Mouse (Mus musculus): Measurements from ENCODE around the gene Tmem120b. TPM values are rescaled to one million over a fixed set of nuclear protein-coding genes. Genes with fewer than 3 reads are reported as not detected.
A peak's percentile ranks its signal among the peaks of the same experiment; 100 is the strongest.

The Tmem120b gene
- total and polyA plus RNA-seq, 3 experiments, result 5.6 to 6.8 TPM; not detected in 1

GRCm38 (mm10) chr5:123094238-123094991 is 26.2 kb downstream of the Tmem120b start (continued):
- no peak for TF ChIP-seq JUND (IDR thresholded peaks at IDR 0.05; ENCODE audit: low read depth, low read length)
- peak; percentile 54 for TF ChIP-seq CHD2 (IDR thresholded peaks at IDR 0.05; ENCODE audit: low read length)
- 0 out of 4 replicates have a peak, but pooled peaks of 1 of the 2 experiments have one; percentile 6 for TF ChIP-seq USF2 (IDR thresholded peaks at IDR 0.05; ENCODE audit: borderline replicate concordance in 1 of 2, insufficient read depth in 1 of 2, low read depth in 1 of 2, low read length in 2 of 2)
- 0 out of 2 replicates have a peak, but pooled peaks have one; percentile 25 for TF ChIP-seq USF1 (IDR thresholded peaks at IDR 0.05; ENCODE audit: low read depth, low read length)

GRCm38 (mm10) chr5:123096299-123096698 is 28.1 kb downstream of the Tmem120b start:
- H3K9ac ChIP-seq (ENCODE audit: control insufficient read depth, low read depth, low read length, poor library complexity, severe bottlenecking), result no peak overlapping the region
- no peak for TF ChIP-seq USF1 (IDR thresholded peaks at IDR 0.05; ENCODE audit: low read depth, low read length)
- TF ChIP-seq NRF1 (IDR thresholded peaks at IDR 0.05; ENCODE audit: insufficient read depth, low read depth, low read length, poor library complexity, severe bottlenecking), result no peak
- TF ChIP-seq KAT2A (conservative IDR thresholded peaks at IDR 0.05; ENCODE audit: low read depth, low read length), result no peak
- no peak for TF ChIP-seq CHD2 (IDR thresholded peaks at IDR 0.05; ENCODE audit: low read length)
- no peak for TF ChIP-seq GABPA (IDR thresholded peaks at IDR 0.05; ENCODE audit: low read depth, low read length)
- TF ChIP-seq ZC3H11A (IDR thresholded peaks at IDR 0.05; ENCODE audit: low read depth, low read length), result no peak
- TF ChIP-seq UBTF (IDR thresholded peaks at IDR 0.05; ENCODE audit: borderline replicate concordance, insufficient read depth, low read depth, low read length), result no peak
- TF ChIP-seq CTCF (IDR thresholded peaks at IDR 0.05 in 2 of 3, conservative IDR thresholded peaks at IDR 0.05 in 1 of 3; ENCODE audit: control insufficient read depth in 1 of 3, insufficient read depth in 1 of 3, low read depth in 2 of 3, low read length in 3 of 3, poor library complexity in 1 of 3, severe bottlenecking in 1 of 3), result no peak
- TF ChIP-seq MAZ (IDR thresholded peaks at IDR 0.05; ENCODE audit: low read depth, low read length), result no peak
- TF ChIP-seq MYC (IDR thresholded peaks at IDR 0.05; ENCODE audit: low read depth, low read length), result no peak
- no peak for TF ChIP-seq POLR2A (IDR thresholded peaks at IDR 0.05; ENCODE audit: control insufficient read depth in 1 of 2, insufficient read depth in 1 of 2, low read depth in 1 of 2, low read length in 2 of 2, poor library complexity in 1 of 2)
- TF ChIP-seq TAL1 (IDR thresholded peaks at IDR 0.05; ENCODE audit: low read length), result no peak
- no peak overlapping the region for H3K27ac ChIP-seq (ENCODE audit: control insufficient read depth, low read depth, low read length)
- peaks cover 6 to 22% of the 10 kb centered on the region in 2 experiments; a peak in 3 of 4 replicates for H3K4me1 ChIP-seq (ENCODE audit: control insufficient read depth in 1 of 2, insufficient read depth in 2 of 2, low read length in 2 of 2)
- no peaks in the 10 kb centered on the region for H3K9me3 ChIP-seq (replicated peaks; ENCODE audit: insufficient read depth, low read length)
- H3K36me3 ChIP-seq (ENCODE audit: control insufficient read depth in 1 of 2, insufficient read depth in 2 of 2, low read length in 2 of 2), result peaks cover 0 to 20% of the 10 kb centered on the region in 2 experiments; a peak in 3 of 4 replicates
- no peaks in the 10 kb centered on the region for H3K79me2 ChIP-seq (ENCODE audit: control insufficient read depth, insufficient read depth, low read length, poor library complexity)
- no peak for DNase-seq (ENCODE audit: low read depth, low spot score)
- no peak overlapping the region for H3K4me3 ChIP-seq (ENCODE audit: control insufficient read depth in 1 of 2, insufficient read depth in 1 of 2, low read depth in 2 of 2, low read length in 2 of 2)
- H3K27me3 ChIP-seq (ENCODE audit: control insufficient read depth in 1 of 2, insufficient read depth in 2 of 2, low read length in 2 of 2), result no peaks in the 10 kb centered on the region

GRCm38 (mm10) chr5:123098487-123098886 is 30.3 kb downstream of the Tmem120b start:
- peaks cover 0 to 12% of the 10 kb centered on the region in 2 experiments; a peak in 3 of 4 replicates for H3K36me3 ChIP-seq (ENCODE audit: control insufficient read depth in 1 of 2, insufficient read depth in 2 of 2, low read length in 2 of 2)
- no peaks in the 10 kb centered on the region for H3K27me3 ChIP-seq (ENCODE audit: control insufficient read depth in 1 of 2, insufficient read depth in 2 of 2, low read length in 2 of 2)
- no peak overlapping the region for H3K27ac ChIP-seq (ENCODE audit: control insufficient read depth, low read depth, low read length)
- no peak overlapping the region for H3K9ac ChIP-seq (ENCODE audit: control insufficient read depth, low read depth, low read length, poor library complexity, severe bottlenecking)
- DNase-seq (ENCODE audit: low read depth, low spot score), result no peak
- peaks cover 3 to 8% of the 10 kb centered on the region in 2 experiments; a peak in 3 of 4 replicates for H3K4me1 ChIP-seq (ENCODE audit: control insufficient read depth in 1 of 2, insufficient read depth in 2 of 2, low read length in 2 of 2)
- no peaks in the 10 kb centered on the region for H3K79me2 ChIP-seq (ENCODE audit: control insufficient read depth, insufficient read depth, low read length, poor library complexity)
- no peak for TF ChIP-seq NELFE (IDR thresholded peaks at IDR 0.05; ENCODE audit: low read depth, low read length)
- H3K9me3 ChIP-seq (replicated peaks; ENCODE audit: insufficient read depth, low read length), result no peaks in the 10 kb centered on the region
- no peak overlapping the region for H3K4me3 ChIP-seq (ENCODE audit: control insufficient read depth in 1 of 2, insufficient read depth in 1 of 2, low read depth in 2 of 2, low read length in 2 of 2)
